Mouse (Mus musculus) lung, postnatal 0 days (tissue): ENCODE data around the gene Tasp1.

Experiments used
- CTCF ChIP-seq: IDR thresholded peaks from 2 replicates; pipeline ENCODE4 v1.5.1; 2016; ENCODE audit warnings: antibody characterized with exemption, mild to moderate bottlenecking
- EP300 ChIP-seq: IDR thresholded peaks from 2 replicates; pipeline ENCODE4 v1.6.1; 2016; ENCODE audit warnings: antibody characterized with exemption, mild to moderate bottlenecking, control low read depth

- TF ChIP-seq EP300 = no peak
- TF ChIP-seq CTCF = no peak
Observed at GRCm38 (mm10) chr2:140061481-140061880, 5.1 kb downstream of the Tasp1 start.
